Mouse (Mus musculus): Measurements from ENCODE around the gene Reps2. TPM values are rescaled to one million over a fixed set of nuclear protein-coding genes. Genes with fewer than 3 reads are reported as not detected.

Gene Reps2
- polyA plus RNA-seq, 1 experiment from 2014 or later = 0.09 TPM

DNA sequence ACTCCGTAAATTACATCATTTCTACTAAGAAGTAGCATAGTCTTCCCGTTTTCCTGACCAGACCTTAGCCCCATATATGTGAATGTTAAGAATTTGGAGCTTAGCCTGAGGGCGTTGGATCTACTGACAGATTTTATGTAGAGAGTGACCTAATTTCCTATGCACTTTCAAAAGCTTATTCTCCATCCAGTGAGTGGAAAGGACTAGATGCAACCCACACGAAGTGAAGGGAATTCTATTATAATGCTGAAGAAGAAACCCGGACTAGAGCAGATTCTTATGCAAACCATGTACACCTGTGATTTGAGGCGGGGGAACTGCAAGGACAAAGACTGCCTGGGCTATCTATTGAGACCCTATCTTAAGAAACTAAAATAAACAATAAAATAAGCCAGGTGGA is 195.5 kb downstream of the Reps2 start:
- Histone ChIP-seq H3K9me3 (no peaks in the 10 kb centered on the region), H3K4me1 (peaks cover 2% of the 10 kb centered on the region; the same call in 1 of the 2 replicates), H3K4me3 (no peak overlapping the region), H3K27me3 (ENCODE audit: poor library complexity, severe bottlenecking) (peaks cover 98% of the 10 kb centered on the region), H3K36me3 (replicated peaks) (no peaks in the 10 kb centered on the region), H3K27ac (no peak overlapping the region)
- no peak for DNase-seq (ENCODE audit: extremely low spot score, low spot score)
- 75% methylated on average over 6 of the region's 6 CpGs for whole genome bisulfite sequencing

DNA sequence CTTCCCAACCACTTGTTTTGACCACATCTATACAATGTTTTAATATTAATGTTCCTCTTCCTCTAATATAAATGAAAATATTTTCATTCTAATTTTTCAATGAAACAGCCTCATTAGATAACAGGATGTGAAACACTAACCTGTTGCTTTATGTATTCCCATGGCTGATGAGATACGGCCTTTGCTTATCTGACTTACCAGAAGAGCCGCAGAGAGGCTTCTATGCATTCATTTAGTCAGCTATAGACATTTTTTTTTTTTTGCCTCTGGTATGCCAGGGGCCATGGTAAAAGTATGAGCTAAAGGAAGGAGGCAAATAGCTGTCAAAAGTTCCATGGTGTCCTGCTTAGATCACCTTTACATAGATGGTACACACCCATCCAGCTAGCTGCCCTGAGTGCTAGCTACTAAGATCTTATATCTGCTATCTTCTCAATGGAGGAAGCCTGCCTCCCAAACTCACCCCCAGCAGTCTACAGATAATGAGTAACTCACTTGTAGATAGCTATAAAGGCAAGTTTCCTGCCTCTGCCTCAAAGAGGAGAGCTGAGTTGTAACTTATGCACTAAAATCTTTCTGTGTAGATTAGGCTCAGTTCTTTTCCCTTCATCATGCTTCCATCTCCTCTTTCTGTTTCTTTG is 196.7 kb downstream of the Reps2 start:
- H3K9me3 ChIP-seq = no peaks in the 10 kb centered on the region
- 93% methylated on average over 2 of the region's 2 CpGs for WGBS
- no peak overlapping the region for H3K4me3 ChIP-seq
- H3K27me3 ChIP-seq (ENCODE audit: poor library complexity, severe bottlenecking) = peaks cover 98% of the 10 kb centered on the region
- H3K4me1 ChIP-seq = peaks cover 3% of the 10 kb centered on the region; the same call in 1 of the 2 replicates
- H3K36me3 ChIP-seq (replicated peaks) = no peaks in the 10 kb centered on the region
- DNase-seq (ENCODE audit: extremely low spot score, low spot score) = no peak
- H3K27ac ChIP-seq = no peak overlapping the region

DNA sequence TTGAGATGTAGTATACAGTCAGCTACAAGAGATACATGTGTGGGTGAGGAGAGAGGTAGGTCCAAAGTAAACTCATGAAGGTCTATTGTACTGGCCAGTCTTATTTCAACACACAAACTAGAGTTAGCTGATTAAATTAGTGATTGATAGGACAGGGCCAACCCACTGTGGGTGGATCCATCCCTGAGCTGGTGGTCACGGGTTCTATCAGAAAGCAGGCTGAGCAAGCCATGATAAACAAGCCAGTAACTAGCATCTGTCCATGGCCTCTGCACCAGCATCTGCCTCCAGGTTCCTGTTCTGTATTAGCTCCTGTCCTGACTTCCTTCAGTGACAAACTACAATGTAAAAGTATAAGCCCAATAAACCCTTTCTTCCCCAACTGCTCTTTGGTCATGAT is 200.1 kb downstream of the Reps2 start:
- peaks cover 3% of the 10 kb centered on the region; the same call in 1 of the 2 replicates for H3K4me1 ChIP-seq
- H3K9me3 ChIP-seq = no peaks in the 10 kb centered on the region
- H3K27me3 ChIP-seq (ENCODE audit: poor library complexity, severe bottlenecking) = peaks cover 96% of the 10 kb centered on the region
- no peaks in the 10 kb centered on the region for H3K36me3 ChIP-seq (replicated peaks)
- no peak overlapping the region for H3K27ac ChIP-seq
- 80% methylated on average over 1 of the region's 1 CpGs for WGBS
- no peak for DNase-seq (ENCODE audit: extremely low spot score, low spot score)
- H3K4me3 ChIP-seq = no peak overlapping the region

DNA sequence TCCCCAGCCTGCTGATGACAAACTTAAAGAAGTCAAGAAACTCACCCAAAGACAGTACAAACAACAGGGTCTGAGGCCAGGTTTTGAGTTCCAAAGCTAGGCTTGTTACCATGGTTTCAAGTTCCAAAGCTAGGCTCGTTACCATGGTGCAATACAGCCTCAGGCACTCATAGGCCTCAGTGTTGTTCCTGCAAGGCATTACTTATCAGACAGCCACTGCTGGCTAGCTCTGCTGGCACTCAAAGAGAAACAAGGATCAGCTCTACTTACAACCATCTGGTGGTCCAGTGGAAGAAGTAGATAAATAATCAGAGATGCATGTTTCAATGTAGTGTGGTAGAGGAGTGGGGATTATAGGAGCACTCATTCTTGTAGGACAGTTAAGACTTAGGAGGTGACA is 200.5 kb downstream of the Reps2 start:
- no peak for DNase-seq (ENCODE audit: extremely low spot score, low spot score)
- 38% methylated on average over 1 of the region's 1 CpGs for WGBS
- Histone ChIP-seq H3K4me3 (no peak overlapping the region), H3K36me3 (replicated peaks) (no peaks in the 10 kb centered on the region), H3K9me3 (no peaks in the 10 kb centered on the region), H3K27ac (no peak overlapping the region), H3K27me3 (ENCODE audit: poor library complexity, severe bottlenecking) (peaks cover 96% of the 10 kb centered on the region), H3K4me1 (peaks cover 3% of the 10 kb centered on the region; the same call in 1 of the 2 replicates)

DNA sequence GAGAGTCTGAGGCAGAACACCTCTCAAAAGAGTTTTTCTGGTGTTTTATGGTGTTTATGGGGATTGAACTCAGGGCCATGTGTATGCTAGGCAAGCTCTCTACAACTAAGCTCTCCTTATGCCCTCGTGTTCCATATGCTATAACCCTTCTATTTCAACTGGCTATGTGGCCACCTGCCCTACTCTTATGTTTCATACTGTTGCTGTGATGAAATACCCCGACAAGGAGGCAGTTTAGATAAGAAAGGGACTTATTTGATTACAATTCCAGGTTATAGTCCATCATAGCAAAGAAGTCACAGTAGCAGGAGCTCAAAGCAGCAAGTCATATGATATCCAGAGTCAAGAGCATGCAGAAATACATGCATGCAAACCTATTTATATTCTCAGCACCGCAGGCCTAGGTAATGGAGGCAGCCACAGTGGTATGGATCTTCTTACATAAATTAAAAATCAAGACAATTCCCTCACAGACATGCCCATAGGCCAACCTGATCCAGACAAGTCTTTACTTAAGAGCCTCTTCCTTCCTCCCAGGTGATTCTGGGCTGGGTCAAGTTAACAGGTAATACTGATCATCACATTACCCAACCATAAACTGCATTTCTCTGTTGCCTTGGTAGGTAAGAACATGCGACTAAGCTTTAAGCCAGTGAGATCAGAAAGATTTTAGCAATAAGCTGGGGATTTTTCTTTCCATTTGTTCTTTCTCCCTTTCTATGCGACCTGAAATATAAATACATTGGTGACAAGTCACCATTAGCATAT is 210.5 kb downstream of the Reps2 start:
- WGBS = 78% methylated on average over 5 of the region's 5 CpGs
- no peaks in the 10 kb centered on the region for H3K4me1 ChIP-seq
- no peaks in the 10 kb centered on the region for H3K36me3 ChIP-seq (replicated peaks)
- H3K9me3 ChIP-seq = no peaks in the 10 kb centered on the region
- H3K27ac ChIP-seq = no peak overlapping the region
- DNase-seq (ENCODE audit: extremely low spot score, low spot score) = no peak
- peaks cover 59% of the 10 kb centered on the region for H3K27me3 ChIP-seq (ENCODE audit: poor library complexity, severe bottlenecking)
- H3K4me3 ChIP-seq = no peak overlapping the region

DNA sequence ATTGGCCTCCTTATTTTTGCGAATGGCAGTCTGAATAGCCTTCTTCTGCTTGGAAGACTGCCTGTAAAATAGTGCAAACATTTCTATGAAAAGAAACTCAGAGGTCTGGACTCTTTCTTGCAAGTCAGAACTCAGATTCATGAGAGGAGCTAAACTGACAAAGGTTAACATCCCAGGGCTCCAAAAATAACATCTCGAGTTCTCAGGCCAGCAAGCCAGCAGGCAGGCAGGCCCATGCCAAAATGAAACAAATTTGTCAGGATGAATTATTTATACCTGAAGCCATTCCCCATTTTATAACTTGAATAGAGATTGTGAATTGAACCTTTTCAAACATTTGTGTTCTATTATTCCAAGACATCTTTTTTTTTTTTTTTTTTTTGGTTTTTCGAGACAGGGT is 215.8 kb downstream of the Reps2 start:
- H3K27ac ChIP-seq = no peak overlapping the region
- no peak for DNase-seq (ENCODE audit: extremely low spot score, low spot score)
- no peaks in the 10 kb centered on the region for H3K4me1 ChIP-seq
- H3K4me3 ChIP-seq = no peak overlapping the region
- WGBS = 89% methylated on average over 2 of the region's 3 CpGs
- H3K27me3 ChIP-seq (ENCODE audit: poor library complexity, severe bottlenecking) = peaks cover 41% of the 10 kb centered on the region
- no peaks in the 10 kb centered on the region for H3K36me3 ChIP-seq (replicated peaks)
- no peaks in the 10 kb centered on the region for H3K9me3 ChIP-seq

DNA sequence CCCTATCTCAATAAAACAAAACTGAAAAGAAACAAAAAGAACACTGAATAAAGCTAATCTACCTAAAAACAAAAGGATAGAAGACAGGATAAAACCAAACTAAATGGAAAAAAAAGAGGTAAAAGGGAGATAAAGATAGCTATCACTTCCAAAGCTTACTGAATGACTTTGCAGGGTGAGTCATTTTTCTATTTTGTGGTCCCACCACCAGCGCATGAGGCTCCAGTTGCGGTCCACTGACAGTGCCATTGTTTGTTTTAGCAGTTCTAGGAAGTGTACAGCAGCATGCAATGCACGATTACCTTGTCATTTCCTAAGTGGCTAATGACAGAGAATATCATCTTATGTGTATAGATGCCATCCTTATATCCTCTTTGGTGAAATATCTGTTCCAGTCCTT is 224.0 kb downstream of the Reps2 start:
- 90% methylated on average over 3 of the region's 3 CpGs for WGBS

DNA sequence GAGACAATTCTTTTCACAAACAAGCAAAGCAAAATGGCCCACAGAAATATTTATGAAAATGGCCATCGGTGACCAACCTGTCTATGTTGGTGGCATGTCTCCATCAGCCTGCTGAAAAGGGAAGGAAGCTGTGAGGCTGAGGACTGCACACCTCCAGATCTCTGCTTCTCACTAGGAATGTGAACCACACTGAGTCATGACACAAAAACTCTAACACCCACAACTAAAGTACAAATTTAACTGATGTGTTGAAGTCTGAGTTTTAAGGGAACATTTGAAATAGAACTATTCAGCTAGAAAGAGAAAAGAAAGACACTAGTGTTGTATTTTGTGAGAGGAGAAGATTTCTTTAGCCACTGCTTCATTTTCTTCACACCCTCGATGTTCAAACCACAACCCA is 230.3 kb downstream of the Reps2 start:
- Histone ChIP-seq H3K36me3 (replicated peaks) (no peaks in the 10 kb centered on the region), H3K9me3 (no peaks in the 10 kb centered on the region), H3K4me3 (no peak overlapping the region), H3K27ac (no peak overlapping the region), H3K4me1 (no peaks in the 10 kb centered on the region), H3K27me3 (ENCODE audit: poor library complexity, severe bottlenecking) (peaks cover 97% of the 10 kb centered on the region)
- no peak for DNase-seq (ENCODE audit: extremely low spot score, low spot score)
- WGBS = 92% methylated on average over 2 of the region's 2 CpGs

More for the DNA sequence above, 224.0 kb downstream of the Reps2 start:
- no peak overlapping the region for H3K4me3 ChIP-seq
- no peaks in the 10 kb centered on the region for H3K36me3 ChIP-seq (replicated peaks)
- no peak for DNase-seq (ENCODE audit: extremely low spot score, low spot score)
- no peaks in the 10 kb centered on the region for H3K9me3 ChIP-seq
- no peaks in the 10 kb centered on the region for H3K4me1 ChIP-seq
- peaks cover 79% of the 10 kb centered on the region for H3K27me3 ChIP-seq (ENCODE audit: poor library complexity, severe bottlenecking)
- H3K27ac ChIP-seq = no peak overlapping the region

DNA sequence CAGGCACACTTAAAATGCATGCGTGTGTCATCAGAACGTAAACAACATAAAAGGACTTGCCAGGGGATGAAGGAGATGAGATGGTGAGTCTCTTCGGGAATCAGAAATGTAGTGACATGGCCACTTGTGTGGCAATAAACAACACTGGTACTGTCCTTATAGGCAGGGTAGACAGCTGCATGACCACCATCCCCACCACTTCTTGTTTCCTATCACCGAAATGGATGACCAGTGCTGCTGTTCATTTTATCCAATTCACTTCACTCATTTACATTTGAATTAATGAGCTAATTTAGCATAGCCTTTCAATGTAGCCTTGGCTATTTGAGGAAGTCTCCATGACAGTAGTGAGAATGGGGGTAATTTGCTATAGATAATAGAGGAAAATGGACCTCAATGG is 236.2 kb downstream of the Reps2 start:
- H3K36me3 ChIP-seq (replicated peaks) = no peaks in the 10 kb centered on the region
- DNase-seq (ENCODE audit: extremely low spot score, low spot score) = no peak
- H3K27ac ChIP-seq = no peak overlapping the region
- 87% methylated on average over 4 of the region's 4 CpGs for WGBS
- H3K4me3 ChIP-seq = no peak overlapping the region
- H3K27me3 ChIP-seq (ENCODE audit: poor library complexity, severe bottlenecking) = peaks cover 97% of the 10 kb centered on the region
- H3K4me1 ChIP-seq = no peaks in the 10 kb centered on the region
- H3K9me3 ChIP-seq = no peaks in the 10 kb centered on the region

DNA sequence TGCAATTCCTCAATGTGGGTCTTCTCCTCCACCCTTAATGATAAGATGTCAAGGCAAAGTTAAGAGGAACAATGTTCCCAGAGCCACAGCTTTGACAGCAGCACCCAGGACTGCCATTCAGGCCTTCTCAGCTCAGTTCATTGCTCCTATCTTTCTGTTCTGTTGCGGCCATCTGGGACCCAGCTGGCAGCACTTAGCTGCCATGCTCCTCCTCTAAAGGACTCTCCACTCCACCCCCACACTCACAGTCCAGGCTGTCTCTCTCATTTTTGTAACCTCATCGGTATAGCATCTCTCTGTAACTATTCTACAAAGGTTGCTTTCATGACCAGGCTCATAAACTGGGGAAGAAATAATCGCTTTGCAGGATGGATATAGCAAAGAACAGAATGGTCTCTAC is 241.0 kb downstream of the Reps2 start:
- no peak overlapping the region for H3K27ac ChIP-seq
- H3K4me3 ChIP-seq = no peak overlapping the region
- no peaks in the 10 kb centered on the region for H3K4me1 ChIP-seq
- DNase-seq (ENCODE audit: extremely low spot score, low spot score) = no peak
- WGBS = 75% methylated on average over 3 of the region's 3 CpGs
- peaks cover 99% of the 10 kb centered on the region for H3K27me3 ChIP-seq (ENCODE audit: poor library complexity, severe bottlenecking)
- no peaks in the 10 kb centered on the region for H3K36me3 ChIP-seq (replicated peaks)
- H3K9me3 ChIP-seq = no peaks in the 10 kb centered on the region

DNA sequence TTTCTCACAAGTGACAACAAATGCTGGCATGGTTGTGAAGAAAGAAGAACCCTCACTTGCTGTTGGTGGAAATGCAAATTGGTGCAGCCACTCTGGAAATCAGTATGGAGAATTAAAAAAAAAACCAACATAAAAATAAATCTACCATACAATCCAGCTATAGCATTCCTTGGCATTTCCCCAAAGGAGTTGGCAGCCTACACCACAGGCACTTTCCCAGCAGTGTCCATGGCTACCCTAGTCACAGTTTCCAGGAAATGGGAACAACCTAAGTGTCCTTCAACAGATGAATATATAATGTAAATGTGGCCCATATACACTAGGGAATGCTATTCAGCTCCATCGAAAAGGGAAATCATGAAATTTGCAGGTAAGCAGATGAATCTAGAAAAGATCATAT is 262.7 kb downstream of the Reps2 start:
- Histone ChIP-seq H3K4me3 (no peak overlapping the region), H3K27me3 (ENCODE audit: poor library complexity, severe bottlenecking) (peaks cover 51% of the 10 kb centered on the region), H3K36me3 (replicated peaks) (no peaks in the 10 kb centered on the region), H3K4me1 (no peaks in the 10 kb centered on the region), H3K27ac (no peak overlapping the region), H3K9me3 (no peaks in the 10 kb centered on the region)
- 92% methylated on average over 1 of the region's 1 CpGs for WGBS
- no peak for DNase-seq (ENCODE audit: extremely low spot score, low spot score)

DNA sequence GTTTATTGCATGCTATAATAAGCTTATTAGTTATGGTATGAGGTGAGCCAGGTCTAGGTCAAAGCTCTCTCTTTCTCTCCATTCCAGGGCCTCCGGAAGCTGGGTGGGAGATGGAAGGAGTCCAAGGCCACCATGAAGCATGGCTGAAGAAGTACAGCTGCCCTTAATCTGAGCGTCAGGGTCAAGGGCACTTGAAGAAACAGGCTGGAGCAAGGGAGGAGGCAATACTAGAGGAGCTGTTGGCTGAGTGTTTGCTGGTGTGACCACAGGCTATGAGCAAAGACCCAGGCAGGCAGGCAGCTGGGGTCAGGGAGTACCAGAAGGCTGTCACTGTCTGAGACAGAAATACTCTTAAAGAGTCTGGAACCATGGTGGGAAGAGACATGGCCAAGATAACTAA is 280.2 kb downstream of the Reps2 start:
- H3K27me3 ChIP-seq (ENCODE audit: poor library complexity, severe bottlenecking) = peaks cover 93% of the 10 kb centered on the region
- WGBS = 62% methylated on average over 2 of the region's 2 CpGs
- H3K4me3 ChIP-seq = no peak overlapping the region
- H3K36me3 ChIP-seq (replicated peaks) = no peaks in the 10 kb centered on the region
- no peaks in the 10 kb centered on the region for H3K9me3 ChIP-seq
- DNase-seq (ENCODE audit: extremely low spot score, low spot score) = no peak
- H3K27ac ChIP-seq = no peak overlapping the region
- no peaks in the 10 kb centered on the region for H3K4me1 ChIP-seq
